Mouse (Mus musculus) layer of hippocampus, adult 18-20 months (tissue): ENCODE measurements around the gene Olfr1290. TPM values are rescaled to one million over a fixed set of nuclear protein-coding genes. Genes with fewer than 3 reads are reported as not detected.

ENCODE experiments used
- DNase-seq, 2 experiments: peaks; one replicate each; pipeline ENCODE4 v3.0.0; 2022; ENCODE audit warnings: low spot score in 2 of 2
- long read RNA-seq: library from polyadenylated mRNA; stranded (forward); transcript quantifications from one replicate; pipeline ENCODE4 v2.0.0, GENCODE M21; 2021
- total RNA-seq, 2 experiments: library from RNA; stranded (reverse); gene quantifications; 2 replicates each; pipeline ENCODE4 v1.2.3; 2021

Olfr1290 gene
- not detected for total RNA-seq
- long read RNA-seq, result 0 reads

DNA sequence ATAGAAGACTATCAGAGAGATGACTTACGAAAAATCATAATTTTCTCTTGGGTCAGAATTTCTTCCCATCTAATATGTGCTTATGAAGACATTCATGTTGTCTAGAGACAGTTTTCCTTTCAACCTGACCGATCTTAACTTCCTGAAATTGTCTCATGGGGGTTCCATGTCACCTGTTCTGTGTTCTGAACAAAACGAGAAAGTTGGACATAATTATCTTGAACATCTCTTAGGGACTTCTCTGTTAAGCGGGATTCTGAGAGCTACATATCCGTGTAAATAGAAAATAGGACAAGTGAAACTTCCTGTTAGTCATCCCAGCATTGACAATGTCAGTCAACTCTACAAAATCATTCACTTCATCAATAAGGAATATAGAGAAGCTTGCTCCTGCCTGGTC, at the start of gene Olfr1290:
TSS of gene Olfr1290 (minus strand) at position 101 of the 400 bp plus-strand sequence.
- no peak for DNase-seq

DNA sequence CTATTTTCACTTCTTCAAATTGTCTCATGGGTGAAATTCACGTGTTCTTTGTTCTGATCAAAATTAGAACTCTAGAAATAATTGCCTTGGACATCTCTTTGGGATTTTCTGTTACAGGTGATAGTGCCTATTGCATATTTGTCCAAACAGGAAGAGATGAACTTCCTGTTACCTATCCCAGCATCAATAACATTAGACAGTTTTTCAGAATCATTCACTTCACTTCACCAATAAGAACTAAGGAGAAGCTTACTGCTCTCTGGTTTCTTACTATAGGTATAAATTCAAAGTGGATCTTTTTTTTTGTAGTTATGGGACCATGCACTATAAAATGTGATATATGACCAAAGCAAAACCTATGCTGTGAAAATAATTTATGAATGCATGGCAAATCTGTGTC, 46.6 kb upstream of the Olfr1290 start, which contains the start of gene Olfr1294:
TSS of gene Olfr1294 (minus strand) at position 101 of the 400 bp plus-strand sequence.
- no peak for DNase-seq

DNA sequence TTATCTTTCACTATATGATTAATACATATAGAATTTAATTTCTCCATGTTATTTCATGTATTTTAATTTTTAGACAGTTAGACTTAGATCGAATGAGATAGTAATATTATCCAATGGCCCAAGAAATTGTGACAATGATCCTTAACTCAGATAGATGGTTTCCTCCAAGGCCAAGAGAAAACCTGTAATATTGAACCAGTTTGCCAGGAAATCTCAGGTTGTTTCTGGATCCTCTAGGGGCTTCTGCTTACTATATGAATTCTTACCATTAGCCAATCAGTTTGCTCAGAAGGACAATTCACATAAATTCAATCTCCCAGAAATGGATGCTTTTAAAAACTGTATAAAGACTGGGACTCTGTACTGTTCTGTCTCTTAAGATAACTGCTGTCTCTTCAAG, 31.3 kb upstream of the Olfr1290 start, which contains the start of gene Olfr1293-ps:
TSS of gene Olfr1293-ps (plus strand) at position 301 of the 400 bp plus-strand sequence.
- DNase-seq, result no peak

DNA sequence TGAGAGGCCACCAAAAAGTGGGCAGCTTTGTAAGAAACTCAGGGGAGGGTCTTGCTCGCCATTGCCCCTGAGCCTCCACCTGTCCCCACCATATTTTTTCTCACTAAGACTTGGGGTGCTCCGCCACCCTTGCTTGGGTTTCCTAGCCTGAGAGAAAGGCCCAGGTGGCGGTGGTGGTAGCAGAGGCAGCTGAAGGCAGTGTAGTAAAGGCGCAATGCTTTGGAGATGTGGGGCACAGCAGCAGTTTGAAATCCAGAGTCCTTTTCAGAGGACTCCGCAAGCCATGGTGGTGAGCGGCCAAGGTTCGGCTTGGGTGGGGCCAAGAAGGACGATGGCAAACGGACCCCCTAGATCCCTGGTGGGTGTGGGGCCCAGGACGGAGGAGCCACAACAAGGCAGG, 23.8 kb upstream of the Olfr1290 start:
- DNase-seq, result no peak

DNA sequence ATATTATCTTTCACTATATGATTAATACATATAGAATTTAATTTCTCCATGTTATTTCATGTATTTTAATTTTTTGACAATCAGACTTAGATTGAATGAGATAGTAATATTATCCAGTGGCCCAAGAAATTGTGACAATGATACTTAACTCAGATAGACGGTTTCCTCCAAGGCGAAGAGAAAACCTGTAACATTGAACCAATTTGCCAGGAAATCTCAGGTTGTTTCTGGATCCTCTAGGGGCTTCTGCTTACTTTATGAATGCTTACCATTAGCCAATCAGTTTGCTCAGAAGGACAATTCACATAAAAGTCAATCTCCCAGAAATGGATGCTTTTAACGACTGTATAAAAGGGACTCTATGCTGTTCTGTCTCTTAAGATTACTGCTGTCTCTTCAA, 3.3 kb upstream of the Olfr1290 start, which contains the start of gene Olfr1291-ps1:
TSS of gene Olfr1291-ps1 (plus strand) at position 301 of the 400 bp plus-strand sequence.
- no peak for DNase-seq

DNA sequence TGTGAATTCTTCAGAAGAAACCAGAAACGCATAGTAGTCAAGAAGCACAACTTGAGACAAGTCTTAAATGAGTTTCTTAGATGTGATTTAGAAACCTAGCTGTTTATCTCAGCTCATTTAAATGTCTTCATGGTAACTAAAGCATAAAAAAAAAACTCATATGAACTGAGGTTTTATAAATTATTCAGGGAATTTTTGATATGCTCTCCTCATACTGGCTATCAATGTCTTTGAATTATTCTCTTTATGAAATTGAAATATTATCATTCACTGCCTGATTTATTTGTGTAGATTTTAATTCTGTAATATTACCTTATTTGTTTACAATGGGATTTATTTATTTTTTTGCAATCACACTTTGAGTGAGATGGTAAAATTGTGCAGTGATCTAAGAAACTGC, 13.1 kb downstream of the Olfr1290 start, which contains the start of gene Olfr1289:
TSS of gene Olfr1289 (plus strand) at position 301 of the 400 bp plus-strand sequence.
- no peak for DNase-seq

DNA sequence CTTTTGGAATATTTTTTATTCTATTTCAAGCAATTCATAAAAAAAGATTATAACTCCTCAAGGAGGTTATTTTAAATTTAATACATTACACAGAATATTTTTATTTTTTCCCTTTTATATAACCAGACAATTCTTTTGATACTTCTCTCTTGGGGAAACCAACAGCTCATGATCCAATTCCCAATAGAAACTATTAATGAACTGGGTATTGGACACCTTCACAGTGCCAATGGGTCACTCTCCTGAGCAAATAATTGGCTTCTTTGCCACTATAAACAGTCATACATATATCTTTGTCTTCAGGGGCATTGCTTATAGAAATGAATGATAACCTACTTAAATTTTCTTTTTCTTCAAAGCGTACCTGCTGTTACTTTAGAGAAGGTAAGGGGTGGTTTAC, 19.8 kb downstream of the Olfr1290 start, which contains the start of gene Olfr1288:
TSS of gene Olfr1288 (plus strand) at position 301 of the 400 bp plus-strand sequence.
- no peak for DNase-seq

DNA sequence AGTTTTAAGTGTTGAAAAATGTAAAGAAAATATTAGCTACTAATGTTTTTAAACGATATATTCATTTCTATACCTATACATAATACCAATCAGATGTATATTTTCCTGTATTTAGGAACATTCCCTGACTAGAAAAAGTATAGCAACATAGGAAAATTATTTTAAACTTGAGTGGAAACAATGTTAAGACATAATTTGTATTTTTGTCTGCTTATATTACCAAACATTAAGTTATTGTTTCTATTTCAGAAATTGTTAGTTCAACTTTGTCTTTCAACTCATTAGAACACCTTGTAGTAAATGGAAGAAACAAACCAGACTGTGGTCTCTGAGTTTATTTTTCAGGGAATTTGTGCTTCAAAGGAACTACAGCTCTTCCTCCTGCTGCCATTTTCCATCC, 44.8 kb downstream of the Olfr1290 start, which contains the start of gene Olfr1287:
TSS of gene Olfr1287 (plus strand) at position 301 of the 400 bp plus-strand sequence.
- DNase-seq, result no peak

Other genes with a start within 250 kb of the Olfr1290 start
- not detected for gene Olfr1276, start 239.3 kb downstream of the Olfr1290 start, total RNA-seq
- gene Olfr1277, start 219.7 kb downstream of the Olfr1290 start, total RNA-seq, result not detected
- not detected for gene Olfr1278, start 203.7 kb downstream of the Olfr1290 start, total RNA-seq
- gene Olfr1279, start 193.2 kb downstream of the Olfr1290 start, total RNA-seq, result not detected
- not detected for gene Olfr1280, start 179.8 kb downstream of the Olfr1290 start, total RNA-seq
- not detected for gene Olfr1281, start 167.3 kb downstream of the Olfr1290 start, total RNA-seq
- not detected for gene Olfr1282, start 157.8 kb downstream of the Olfr1290 start, total RNA-seq
- gene Olfr1283, start 127.0 kb downstream of the Olfr1290 start, total RNA-seq, result not detected
- not detected for gene Olfr1284, start 118.3 kb downstream of the Olfr1290 start, total RNA-seq
- not detected for gene Olfr1286, start 70.7 kb downstream of the Olfr1290 start, total RNA-seq
- not detected for gene Olfr1287, start 44.7 kb downstream of the Olfr1290 start, total RNA-seq
- not detected for gene Olfr1288, start 19.7 kb downstream of the Olfr1290 start, total RNA-seq
- gene Olfr1289, start 13.0 kb downstream of the Olfr1290 start, total RNA-seq, result not detected
- not detected for gene Olfr1291-ps1, start 3.4 kb upstream of the Olfr1290 start, total RNA-seq
- not detected for gene Olfr1293-ps, start 31.4 kb upstream of the Olfr1290 start, total RNA-seq
- not detected for gene Olfr1294, start 46.5 kb upstream of the Olfr1290 start, total RNA-seq
- gene Olfr1295, start 75.9 kb upstream of the Olfr1290 start, total RNA-seq, result not detected
- not detected for gene Olfr1297, start 132.7 kb upstream of the Olfr1290 start, total RNA-seq
- not detected for gene Olfr1298, start 155.4 kb upstream of the Olfr1290 start, total RNA-seq
- not detected for gene Olfr1299, start 167.6 kb upstream of the Olfr1290 start, total RNA-seq